Mouse (Mus musculus) inflammation-experienced regulatory T-cells, adult 6 months (primary cell): Measurements from ENCODE around the gene Btbd35f7. TPM values are rescaled to one million over a fixed set of nuclear protein-coding genes. Genes with fewer than 3 reads are reported as not detected.
"Not testable (repeated sequence)": the region's sequence is repeated elsewhere in the genome, so short reads cannot be mapped to it uniquely, and the experiment has no call there.

ENCODE experiments used
- ATAC-seq: one replicate; pipeline ENCODE4 v1.8.0; 2017
- polyA plus RNA-seq, 3 experiments: library from polyadenylated mRNA; unstranded; fragments of 100-300 nt; shearing (Covaris generic); gene quantifications; one replicate each; pipeline ENCODE4 v1.2.1; 2017

Gene Btbd35f7
- polyA plus RNA-seq, result not detected

DNA sequence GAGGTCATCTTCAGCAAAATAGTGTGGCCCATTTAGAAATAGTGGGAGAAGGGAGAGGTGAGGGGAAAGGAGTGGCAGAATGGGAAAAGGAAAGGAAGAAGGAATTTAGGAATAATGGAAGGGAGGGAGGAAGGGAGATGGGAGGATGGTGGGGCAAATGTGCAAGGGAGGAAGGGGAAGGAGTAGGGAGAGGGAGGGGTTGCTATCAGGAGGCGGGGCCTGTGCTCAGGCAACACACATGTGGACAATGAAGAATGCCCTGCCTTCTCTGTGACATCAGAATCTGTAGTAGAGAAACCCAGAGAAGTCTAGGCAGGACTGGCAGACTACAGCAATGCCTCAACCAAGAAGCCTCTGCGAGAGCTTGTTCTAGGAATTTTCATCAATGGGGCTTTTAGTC lies at the start of gene Btbd35f7:
Gene Btbd35f7, plus strand, starts transcription at position 301 of the 400 bp plus-strand sequence.
- not testable (repeated sequence) for ATAC-seq

Other genes with a start within 250 kb of the Btbd35f7 start
- gene Mycs, start 199.8 kb upstream of the Btbd35f7 start, polyA plus RNA-seq, result not detected